Mouse (Mus musculus): ENCODE measurements around the gene Brox. TPM values are rescaled to one million over a fixed set of nuclear protein-coding genes. Genes with fewer than 3 reads are reported as not detected.

The Brox gene
- total and polyA plus RNA-seq, 2 experiments from 2014 or later: 82.3 to 93.8 TPM

DNA sequence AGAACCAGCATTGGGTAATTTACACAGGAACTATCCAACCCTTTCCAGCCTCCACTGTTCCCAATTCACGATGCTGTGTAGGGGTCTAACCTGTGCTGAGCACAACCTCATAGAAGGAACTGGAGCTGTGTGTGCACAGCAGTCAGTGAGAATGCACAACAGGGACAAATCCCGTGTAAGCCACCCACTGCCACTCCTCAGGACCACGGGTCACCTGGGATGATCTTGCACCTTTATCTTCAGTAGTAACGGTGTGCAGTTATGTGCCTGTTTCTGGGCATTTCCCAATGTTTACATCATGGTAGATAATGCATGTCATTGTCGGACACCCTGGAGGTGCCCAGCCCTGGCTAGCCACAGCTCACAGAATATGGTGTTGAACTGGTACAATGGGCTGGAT, 21.3 kb downstream of the Brox start:
- Histone ChIP-seq H3K9me3 (ENCODE audit: low read length) (no peaks in the 10 kb centered on the region), H3K27me3 (ENCODE audit: insufficient read depth, low read length) (no peaks in the 10 kb centered on the region), H3K4me3 (ENCODE audit: low read length) (no peak overlapping the region), H3K4me2 (ENCODE audit: low read depth, low read length) (no peak overlapping the region), H3K36me3 (ENCODE audit: insufficient read depth, low read length) (peaks cover 6% of the 10 kb centered on the region; the same call in 1 of the 2 replicates), H3K27ac (no peak overlapping the region), H3K4me1 (ENCODE audit: insufficient read depth, low read length) (no peaks in the 10 kb centered on the region), H3K9ac (replicated peaks; ENCODE audit: low read length) (no peak overlapping the region)
- no peak for DNase-seq (ENCODE audit: low spot score)
- WGBS: 80% methylated on average over 5 of the region's 5 CpGs
- ATAC-seq: no peak
- TF ChIP-seq CTCF (IDR thresholded peaks at IDR 0.05; ENCODE audit: low read depth): no peak

DNA sequence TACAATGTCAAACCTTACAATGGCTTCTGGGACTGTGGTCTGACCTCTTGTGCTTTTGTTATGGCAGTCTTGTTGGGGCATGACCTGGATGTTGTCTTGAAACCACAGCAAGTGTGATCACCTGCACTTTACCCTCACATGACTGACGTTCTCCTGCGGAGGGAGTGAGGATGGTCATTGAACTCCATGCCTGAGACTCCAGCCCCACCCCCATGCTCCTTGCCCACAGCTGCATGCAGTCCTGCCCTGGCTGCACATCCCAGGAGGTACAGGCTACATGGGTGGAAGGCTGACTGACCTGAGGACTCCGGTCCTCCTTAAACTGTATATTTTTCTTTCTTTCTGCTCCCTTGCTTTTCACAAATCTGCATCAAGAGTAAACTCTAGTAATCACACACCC, 22.7 kb downstream of the Brox start:
- ATAC-seq: no peak
- H3K27me3 ChIP-seq (ENCODE audit: insufficient read depth, low read length): no peaks in the 10 kb centered on the region
- H3K27ac ChIP-seq: no peak overlapping the region
- no peaks in the 10 kb centered on the region; the same call in 1 of the 2 replicates for H3K36me3 ChIP-seq (ENCODE audit: insufficient read depth, low read length)
- H3K4me2 ChIP-seq (ENCODE audit: low read depth, low read length): no peak overlapping the region
- H3K9me3 ChIP-seq (ENCODE audit: low read length): no peaks in the 10 kb centered on the region
- H3K4me1 ChIP-seq (ENCODE audit: insufficient read depth, low read length): no peaks in the 10 kb centered on the region
- WGBS: 65% methylated on average over 3 of the region's 3 CpGs
- no peak overlapping the region for H3K9ac ChIP-seq (replicated peaks; ENCODE audit: low read length)
- H3K4me3 ChIP-seq (ENCODE audit: low read length): no peak overlapping the region
- TF ChIP-seq CTCF (IDR thresholded peaks at IDR 0.05; ENCODE audit: low read depth): no peak
- DNase-seq (ENCODE audit: low spot score): no peak

DNA sequence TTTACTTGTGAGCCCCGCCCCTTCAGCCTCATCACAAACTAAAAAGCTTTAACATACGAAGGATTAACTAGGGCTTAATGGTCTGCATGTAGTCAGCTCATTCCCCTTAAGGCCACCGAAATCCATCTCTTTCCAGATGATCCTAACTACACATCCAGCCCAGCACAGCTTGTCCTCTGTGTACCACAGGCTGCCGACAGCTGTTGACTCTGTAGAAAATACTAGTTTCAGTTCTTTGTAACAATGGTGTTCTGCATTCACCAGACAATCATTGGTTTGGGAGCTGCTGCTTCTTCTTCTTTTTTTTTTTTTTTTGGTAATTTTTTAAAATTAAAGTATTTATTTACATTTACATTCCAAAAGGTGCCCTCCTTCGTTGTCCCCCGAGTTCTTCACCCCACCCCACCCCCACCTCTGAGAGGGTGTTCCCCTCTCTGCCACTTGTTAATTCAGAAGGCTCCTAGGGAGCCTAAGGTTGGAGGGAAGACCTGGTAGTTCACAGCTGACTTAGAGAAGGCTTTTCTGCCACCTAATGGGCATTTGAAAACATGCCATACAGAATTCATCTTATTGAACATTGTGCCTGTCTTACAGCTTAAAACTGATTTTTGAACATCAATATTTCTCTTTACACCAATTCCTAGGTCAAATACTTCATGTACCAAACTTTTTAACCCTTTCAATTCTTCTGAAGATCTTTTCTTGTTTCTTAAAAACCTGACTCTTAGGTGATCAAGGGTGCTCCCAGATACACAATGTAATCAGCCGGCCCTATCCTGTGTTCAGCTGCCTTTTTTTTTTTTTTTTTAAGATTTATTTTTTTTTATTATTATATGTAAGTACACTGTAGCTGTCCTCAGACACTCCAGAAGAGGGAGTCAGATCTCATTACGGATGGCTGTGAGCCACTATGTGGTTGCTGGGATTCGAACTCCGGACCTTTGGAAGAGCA, 23.9 kb downstream of the Brox start:
- Histone ChIP-seq H3K27ac (no peak overlapping the region), H3K27me3 (ENCODE audit: insufficient read depth, low read length) (no peaks in the 10 kb centered on the region), H3K36me3 (ENCODE audit: insufficient read depth, low read length) (no peaks in the 10 kb centered on the region; the same call in 1 of the 2 replicates), H3K4me3 (ENCODE audit: low read length) (no peak overlapping the region), H3K9ac (replicated peaks; ENCODE audit: low read length) (no peak overlapping the region), H3K9me3 (ENCODE audit: low read length) (no peaks in the 10 kb centered on the region), H3K4me2 (ENCODE audit: low read depth, low read length) (no peak overlapping the region), H3K4me1 (ENCODE audit: insufficient read depth, low read length) (no peaks in the 10 kb centered on the region)
- TF ChIP-seq CTCF (IDR thresholded peaks at IDR 0.05; ENCODE audit: low read depth): peak; percentile 70
- ATAC-seq (peak; percentile 53; the same call in 1 of the 2 replicates), DNase-seq (ENCODE audit: low spot score) (peak; percentile 82)
- WGBS: 62% methylated on average over 10 of the region's 10 CpGs

DNA sequence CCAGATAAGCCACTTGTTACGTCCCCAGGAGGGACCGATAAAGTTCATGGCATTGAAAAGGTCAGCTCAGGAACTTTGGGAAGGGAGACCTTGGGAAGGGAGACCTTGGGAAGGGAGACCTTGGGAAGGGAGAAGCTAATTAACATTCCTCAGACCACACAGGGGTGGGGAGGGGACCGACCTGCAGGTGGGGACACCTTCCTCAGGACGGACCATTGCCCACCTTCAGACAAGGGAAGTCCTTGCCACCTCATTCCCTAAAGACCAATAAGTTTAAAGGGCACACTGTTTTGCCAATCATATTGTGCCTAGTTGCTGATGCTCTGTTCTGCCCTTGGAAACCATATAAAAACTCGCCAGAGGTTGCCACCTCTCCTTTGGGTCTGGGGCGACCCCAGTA, 29.4 kb downstream of the Brox start:
- no peaks in the 10 kb centered on the region for H3K27me3 ChIP-seq (ENCODE audit: insufficient read depth, low read length)
- no peaks in the 10 kb centered on the region for H3K9me3 ChIP-seq (ENCODE audit: low read length)
- no peak overlapping the region for H3K9ac ChIP-seq (replicated peaks; ENCODE audit: low read length)
- DNase-seq (ENCODE audit: low spot score) (no peak), ATAC-seq (no peak)
- TF ChIP-seq CTCF (IDR thresholded peaks at IDR 0.05; ENCODE audit: low read depth): no peak
- 83% methylated on average over 6 of the region's 6 CpGs for WGBS
- H3K36me3 ChIP-seq (ENCODE audit: insufficient read depth, low read length): no peaks in the 10 kb centered on the region
- no peak overlapping the region for H3K27ac ChIP-seq
- H3K4me3 ChIP-seq (ENCODE audit: low read length): no peak overlapping the region
- H3K4me1 ChIP-seq (ENCODE audit: insufficient read depth, low read length): no peaks in the 10 kb centered on the region
- no peak overlapping the region for H3K4me2 ChIP-seq (ENCODE audit: low read depth, low read length)

DNA sequence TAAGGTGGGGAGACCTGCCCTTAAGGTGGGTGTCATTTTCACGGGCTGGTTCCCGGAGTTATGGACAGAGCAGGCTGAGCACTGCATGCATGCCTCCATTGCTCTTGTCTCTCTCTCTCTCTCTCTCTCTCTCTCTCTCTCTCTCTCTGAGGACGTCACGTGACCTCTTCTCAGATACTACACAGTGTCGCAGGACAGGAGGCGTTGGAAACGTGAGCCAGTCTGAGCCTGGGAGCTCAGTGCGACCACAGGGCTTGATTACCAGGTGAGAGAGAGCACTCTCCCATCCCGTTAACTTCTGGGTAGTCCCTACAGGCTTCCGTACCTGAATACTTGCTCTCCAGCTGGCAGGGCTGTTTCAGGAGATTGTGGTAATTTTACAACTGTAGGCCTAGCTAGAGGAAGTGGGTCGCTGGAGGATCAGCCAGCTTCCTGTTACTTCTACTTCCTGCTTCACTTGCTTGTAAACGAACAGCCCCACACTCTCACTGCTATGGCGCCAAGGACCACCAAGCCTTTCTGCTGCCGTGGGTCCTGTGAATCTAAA, 31.1 kb downstream of the Brox start:
- DNase-seq (ENCODE audit: low spot score) (no peak), ATAC-seq (no peak)
- H3K4me1 ChIP-seq (ENCODE audit: insufficient read depth, low read length): no peaks in the 10 kb centered on the region
- H3K27me3 ChIP-seq (ENCODE audit: insufficient read depth, low read length): no peaks in the 10 kb centered on the region
- no peaks in the 10 kb centered on the region for H3K36me3 ChIP-seq (ENCODE audit: insufficient read depth, low read length)
- WGBS: 74% methylated on average over 14 of the region's 14 CpGs
- H3K9me3 ChIP-seq (ENCODE audit: low read length): no peaks in the 10 kb centered on the region
- no peak overlapping the region for H3K27ac ChIP-seq
- no peak for TF ChIP-seq CTCF (IDR thresholded peaks at IDR 0.05; ENCODE audit: low read depth)
- no peak overlapping the region for H3K9ac ChIP-seq (replicated peaks; ENCODE audit: low read length)
- no peak overlapping the region for H3K4me3 ChIP-seq (ENCODE audit: low read length)
- no peak overlapping the region for H3K4me2 ChIP-seq (ENCODE audit: low read depth, low read length)

DNA sequence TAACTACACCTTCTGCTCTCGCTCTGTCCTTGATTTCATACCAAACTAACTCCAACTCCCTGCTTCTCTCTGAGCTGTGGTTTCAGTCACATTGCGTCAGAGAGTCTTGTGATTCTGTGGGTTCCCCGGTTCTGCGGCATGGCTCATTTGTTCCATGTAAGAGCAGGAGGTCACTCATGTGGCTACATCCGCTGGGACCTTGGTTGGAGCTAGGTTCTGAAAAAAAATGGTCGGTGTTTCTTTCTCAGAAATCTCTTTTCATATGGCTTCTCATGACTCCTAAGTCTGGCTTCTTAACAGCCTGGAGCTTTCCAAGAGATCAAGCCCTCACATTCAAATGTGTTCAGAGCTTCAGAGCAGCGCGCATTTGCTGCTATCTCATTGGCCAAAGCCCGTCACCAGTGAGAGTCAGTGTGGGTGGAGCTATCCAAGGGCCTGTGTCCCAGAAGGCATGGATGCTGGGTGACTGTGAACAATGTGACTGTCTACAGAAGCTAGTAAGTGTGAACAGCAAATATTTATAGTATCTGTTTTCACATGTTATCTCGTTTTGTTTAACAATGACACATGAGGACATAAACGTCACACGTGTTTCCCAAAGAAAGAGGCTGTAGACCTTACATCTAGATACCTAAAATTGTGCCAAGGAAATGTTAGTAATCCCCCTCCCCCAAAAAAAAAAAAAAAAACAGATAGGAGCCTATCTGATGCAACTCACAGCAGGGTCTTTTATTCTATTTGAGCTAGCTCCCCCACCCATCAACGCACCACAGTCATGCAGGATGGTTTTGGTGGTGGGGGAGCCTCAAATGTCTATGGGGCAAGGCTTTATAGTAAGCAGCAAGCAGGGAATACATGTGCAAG, 32.7 kb downstream of the Brox start:
- 78% methylated on average over 13 of the region's 13 CpGs for WGBS
- DNase-seq (ENCODE audit: low spot score): no peak
- no peaks in the 10 kb centered on the region for H3K27me3 ChIP-seq (ENCODE audit: insufficient read depth, low read length)
- TF ChIP-seq CTCF (IDR thresholded peaks at IDR 0.05; ENCODE audit: low read depth): no peak
- no peak overlapping the region for H3K4me3 ChIP-seq (ENCODE audit: low read length)
- H3K36me3 ChIP-seq (ENCODE audit: insufficient read depth, low read length): no peaks in the 10 kb centered on the region
- no peak overlapping the region for H3K27ac ChIP-seq
- H3K9ac ChIP-seq (replicated peaks; ENCODE audit: low read length): no peak overlapping the region
- ATAC-seq: no peak
- H3K4me1 ChIP-seq (ENCODE audit: insufficient read depth, low read length): no peaks in the 10 kb centered on the region
- H3K9me3 ChIP-seq (ENCODE audit: low read length): no peaks in the 10 kb centered on the region
- no peak overlapping the region for H3K4me2 ChIP-seq (ENCODE audit: low read depth, low read length)

All from hindbrain, postnatal 0 days (tissue).